Comparison of ENCODE assay signal across 8 mouse cellular contexts in the genomic region with DNA sequence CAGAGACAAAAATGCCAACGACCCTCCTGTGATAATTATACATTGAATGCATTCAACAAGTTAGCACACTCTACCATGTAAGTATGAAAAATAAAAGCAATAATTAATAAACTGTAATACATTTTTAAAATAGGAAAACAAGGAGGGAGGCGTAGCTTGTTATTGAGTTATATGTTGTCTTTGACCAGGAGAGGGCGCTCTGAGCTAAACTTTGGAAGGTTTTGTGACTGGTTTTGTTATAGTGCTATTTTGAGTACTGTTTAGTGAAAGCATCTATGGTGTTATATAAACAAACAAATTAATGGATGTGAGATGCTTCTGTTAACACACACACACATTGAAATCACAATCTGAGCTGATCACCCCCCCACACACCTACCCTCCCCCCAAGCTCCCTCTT.
DNase-seq lines count a peak whose midpoint lies in the region; ATAC-seq and TF ChIP-seq lines count a peak whose summit lies in the region.
"Had no signal": no experiment of that assay in that cellular context is flagged by ENCODE, and none has a peak within 500 bp of the region (broad histone marks: within the 10 kb centered on the region; RNA-seq: fewer than 3 reads in every experiment).

No protein-coding gene starts in this region.

- no peak overlapping the region for H3K4me3 ChIP-seq in kidney, adult 2 months (ENCODE audit: insufficient read depth, low read depth, low read length)
- H3K4me3 ChIP-seq in kidney, embryonic 14.5 days (ENCODE audit: low read length): no peak overlapping the region
- H3K4me3 ChIP-seq: embryonic facial prominence, embryonic 13.5 days had no signal

- H3K9me3 ChIP-seq in kidney, embryonic 14.5 days (ENCODE audit: control insufficient read depth, low read length): no peaks in the 10 kb centered on the region
- H3K9me3 ChIP-seq: embryonic facial prominence, embryonic 13.5 days had no signal

- 23% methylated on average over 3 of the region's 3 CpGs for WGBS in kidney, adult 2 months
- WGBS in kidney, embryonic 14.5 days: 22% methylated on average over 3 of the region's 3 CpGs

- H3K27me3 ChIP-seq in kidney, adult 2 months (replicated peaks; ENCODE audit: control insufficient read depth, insufficient read depth, low read length): no peaks in the 10 kb centered on the region
- H3K27me3 ChIP-seq in kidney, embryonic 14.5 days (ENCODE audit: control insufficient read depth, insufficient read depth, low read length): no peaks in the 10 kb centered on the region
- H3K27me3 ChIP-seq in Patski: peaks cover 10% of the 10 kb centered on the region

- DNase-seq in kidney, adult 2 months: peak; percentile 33
- peak; percentile 41 for DNase-seq in ES-CJ7 (ENCODE audit: low read depth, low spot score)
- DNase-seq in Patski (ENCODE audit: low read depth, low spot score): no peak
- DNase-seq in induced T-regulatory cell, adult 2 months (ENCODE audit: low read depth): peak; percentile 4
- DNase-seq in right cerebral cortex, adult 2 months (ENCODE audit: low spot score in 2 of 2): peak; percentile 39 to 72
- DNase-seq in T-cell, adult 2 months (ENCODE audit: low spot score): no peak

- CTCF ChIA-PET in Patski (lab: Charles Lee): interaction anchor here (0.8 to 2.8 kb wide), 14 partner anchors 9 to 1619 kb away, joined by 3 to 10 read pairs (median 4); no protein-coding TSS in a partner anchor

- in situ Hi-C loops in Patski (cut with MboI; ENCODE audit: low pct_unique_long_range_greater_than_20kb): no loop called here

- POLR2A ChIA-PET in Patski (lab: Charles Lee): no interaction called here

- no peak overlapping the region for H3K4me2 ChIP-seq in kidney, embryonic 14.5 days (replicated peaks; ENCODE audit: low read depth, low read length)
- H3K4me2 ChIP-seq: embryonic facial prominence, embryonic 13.5 days had no signal

- H3K4me1 ChIP-seq in kidney, adult 2 months (ENCODE audit: control insufficient read depth, insufficient read depth, low read length): no peaks in the 10 kb centered on the region
- no peaks in the 10 kb centered on the region for H3K4me1 ChIP-seq in kidney, embryonic 14.5 days (ENCODE audit: control insufficient read depth, insufficient read depth, low read length)
- H3K4me1 ChIP-seq: embryonic facial prominence, embryonic 13.5 days had no signal

- no peak overlapping the region for H3K27ac ChIP-seq in kidney, adult 2 months (ENCODE audit: insufficient read depth, low read depth, low read length)
- H3K27ac ChIP-seq in kidney, embryonic 14.5 days (ENCODE audit: low read depth, low read length): no peak overlapping the region
- H3K27ac ChIP-seq: embryonic facial prominence, embryonic 13.5 days had no signal

- no peak overlapping the region for H3K9ac ChIP-seq in kidney, embryonic 14.5 days (ENCODE audit: low read depth, low read length)
- H3K9ac ChIP-seq: embryonic facial prominence, embryonic 13.5 days had no signal

- no peak for ATAC-seq in kidney, embryonic 14.5 days (ENCODE audit: low FRiP score, low TSS enrichment)
- no peak for ATAC-seq in Patski

- TF ChIP-seq CTCF in kidney, adult 2 months (conservative IDR thresholded peaks at IDR 0.05; ENCODE audit: insufficient read depth, insufficient read length, low read depth, low read length): no peak
- TF ChIP-seq CTCF in Patski (IDR thresholded peaks at IDR 0.05): peak; percentile 50

- no peak for TF ChIP-seq POLR2A in kidney, adult 2 months (IDR thresholded peaks at IDR 0.05; ENCODE audit: low read depth, low read length)

- no peaks in the 10 kb centered on the region for H3K36me3 ChIP-seq in kidney, adult 2 months (ENCODE audit: control insufficient read depth, insufficient read depth, low read length)
- H3K36me3 ChIP-seq in kidney, embryonic 14.5 days (ENCODE audit: control insufficient read depth, insufficient read depth, low read length): no peaks in the 10 kb centered on the region
- H3K36me3 ChIP-seq: embryonic facial prominence, embryonic 13.5 days had no signal

Comparison
In these comparisons a context has a peak if more than half of its experiments do, and no peak if none do; other contexts are left out.
1. DNase-seq: peak in kidney, adult 2 months (single experiment), ES-CJ7 (single experiment), induced T-regulatory cell, adult 2 months (single experiment) and right cerebral cortex, adult 2 months (2 of 2); none in Patski (single experiment) and T-cell, adult 2 months (single experiment).